Mouse (Mus musculus): Measurements from ENCODE around the gene Bmf. TPM values are rescaled to one million over a fixed set of nuclear protein-coding genes. Genes with fewer than 3 reads are reported as not detected.

Bmf gene
- total and polyA plus RNA-seq, 3 experiments, result 2.9 to 7.0 (median 5.5) TPM

DNA sequence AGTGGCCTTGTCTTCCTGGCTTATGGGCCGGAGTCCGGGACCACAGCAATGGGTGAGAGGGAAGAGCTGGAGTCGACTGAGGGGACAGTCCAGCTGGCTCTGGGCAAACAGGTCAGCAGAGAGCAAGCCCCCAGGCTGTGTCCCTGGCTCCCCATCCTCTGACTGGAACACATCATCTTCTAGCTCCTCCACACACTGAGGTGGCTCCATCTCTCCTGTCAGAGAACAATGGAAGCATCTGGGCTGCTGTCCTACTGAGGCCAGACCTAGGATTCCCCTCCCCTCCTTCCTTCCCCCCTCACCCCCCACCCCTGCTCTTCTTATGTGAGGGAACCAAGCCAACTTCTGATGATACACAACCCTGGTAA lies 2.7 kb downstream of the Bmf start:
- TF ChIP-seq EP300 (IDR thresholded peaks at IDR 0.05; ENCODE audit: insufficient read depth, low read depth, low read length), result no peak
- no peak for TF ChIP-seq CTCF (IDR thresholded peaks at IDR 0.05)
- no peak for TF ChIP-seq POLR2A (IDR thresholded peaks at IDR 0.05; ENCODE audit: insufficient read depth, low read depth, low read length)
- Histone ChIP-seq H3K27me3 (ENCODE audit: control insufficient read depth, insufficient read depth, low read length) (no peaks in the 10 kb centered on the region), H3K4me1 (ENCODE audit: control insufficient read depth, insufficient read depth, low read length) (peaks cover 40% of the 10 kb centered on the region), H3K27ac (peak overlapping the region; percentile 82), H3K79me2 (replicated peaks; ENCODE audit: control insufficient read depth, insufficient read depth, low read length) (no peaks in the 10 kb centered on the region), H3K9ac (ENCODE audit: low read depth, low read length) (0 out of 2 replicates have a peak overlapping the region, but pooled peaks have one; percentile 22), H3K36me3 (ENCODE audit: control insufficient read depth, insufficient read depth, low read length) (peaks cover 9% of the 10 kb centered on the region), H3K4me3 (no peak overlapping the region)
- no peak for DNase-seq
- intact Hi-C loops (cut with DNase I), result loop anchor here (2.0 kb wide), 1 partner anchor 60 kb away; no protein-coding TSS in a partner anchor
- 73% methylated on average over 3 of the region's 3 CpGs for WGBS

DNA sequence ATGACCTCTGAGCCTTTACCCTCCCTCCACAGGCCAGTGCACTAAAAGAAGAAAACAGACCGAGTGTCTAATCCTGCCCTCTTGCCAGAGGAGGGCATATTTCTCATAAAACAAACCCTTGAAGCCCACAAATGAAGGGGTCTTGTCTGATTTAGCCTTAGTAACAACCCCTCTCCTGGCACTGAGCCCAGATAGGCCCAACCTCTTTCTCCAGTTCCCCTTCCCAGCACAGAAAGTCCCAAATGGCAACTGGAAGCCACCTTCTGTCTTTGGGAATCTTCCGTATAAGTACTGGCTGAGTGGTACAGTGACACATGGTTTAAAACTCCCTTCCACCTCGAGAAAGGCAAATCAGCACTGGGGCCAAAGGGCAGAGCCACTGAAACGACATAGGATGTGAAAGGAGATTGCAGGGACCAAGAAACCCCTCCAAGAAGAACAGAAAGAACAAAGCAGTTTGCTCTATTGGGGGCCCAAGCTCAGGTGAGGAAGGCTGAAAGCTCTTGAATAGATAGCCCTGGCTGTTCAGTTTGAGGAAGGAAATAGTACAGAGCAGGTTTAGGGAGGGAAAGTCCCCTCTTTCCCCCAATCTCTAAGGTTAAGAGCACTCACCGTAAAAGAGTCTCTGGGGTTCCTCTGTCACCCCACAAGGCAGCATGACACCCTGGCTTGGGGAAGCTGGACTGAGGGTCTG lies 3.2 kb downstream of the Bmf start:
- whole genome bisulfite sequencing, result 32% methylated on average over 5 of the region's 5 CpGs
- H3K36me3 ChIP-seq (ENCODE audit: control insufficient read depth, insufficient read depth, low read length), result peaks cover 9% of the 10 kb centered on the region
- peak overlapping the region; percentile 23; the same call in 1 of the 2 replicates for H3K4me3 ChIP-seq
- H3K4me1 ChIP-seq (ENCODE audit: control insufficient read depth, insufficient read depth, low read length), result peaks cover 40% of the 10 kb centered on the region
- H3K27ac ChIP-seq, result peak overlapping the region; percentile 82
- H3K9ac ChIP-seq (ENCODE audit: low read depth, low read length), result peak overlapping the region; percentile 58
- DNase-seq, result no peak
- no peaks in the 10 kb centered on the region for H3K27me3 ChIP-seq (ENCODE audit: control insufficient read depth, insufficient read depth, low read length)
- TF ChIP-seq POLR2A (IDR thresholded peaks at IDR 0.05; ENCODE audit: insufficient read depth, low read depth, low read length) (no peak), CTCF (IDR thresholded peaks at IDR 0.05) (no peak), EP300 (IDR thresholded peaks at IDR 0.05; ENCODE audit: insufficient read depth, low read depth, low read length) (no peak)
- intact Hi-C loops (cut with DNase I), result loop anchor here (2.0 kb wide), 1 partner anchor 59 kb away; no protein-coding TSS in a partner anchor
- H3K79me2 ChIP-seq (replicated peaks; ENCODE audit: control insufficient read depth, insufficient read depth, low read length), result no peaks in the 10 kb centered on the region

DNA sequence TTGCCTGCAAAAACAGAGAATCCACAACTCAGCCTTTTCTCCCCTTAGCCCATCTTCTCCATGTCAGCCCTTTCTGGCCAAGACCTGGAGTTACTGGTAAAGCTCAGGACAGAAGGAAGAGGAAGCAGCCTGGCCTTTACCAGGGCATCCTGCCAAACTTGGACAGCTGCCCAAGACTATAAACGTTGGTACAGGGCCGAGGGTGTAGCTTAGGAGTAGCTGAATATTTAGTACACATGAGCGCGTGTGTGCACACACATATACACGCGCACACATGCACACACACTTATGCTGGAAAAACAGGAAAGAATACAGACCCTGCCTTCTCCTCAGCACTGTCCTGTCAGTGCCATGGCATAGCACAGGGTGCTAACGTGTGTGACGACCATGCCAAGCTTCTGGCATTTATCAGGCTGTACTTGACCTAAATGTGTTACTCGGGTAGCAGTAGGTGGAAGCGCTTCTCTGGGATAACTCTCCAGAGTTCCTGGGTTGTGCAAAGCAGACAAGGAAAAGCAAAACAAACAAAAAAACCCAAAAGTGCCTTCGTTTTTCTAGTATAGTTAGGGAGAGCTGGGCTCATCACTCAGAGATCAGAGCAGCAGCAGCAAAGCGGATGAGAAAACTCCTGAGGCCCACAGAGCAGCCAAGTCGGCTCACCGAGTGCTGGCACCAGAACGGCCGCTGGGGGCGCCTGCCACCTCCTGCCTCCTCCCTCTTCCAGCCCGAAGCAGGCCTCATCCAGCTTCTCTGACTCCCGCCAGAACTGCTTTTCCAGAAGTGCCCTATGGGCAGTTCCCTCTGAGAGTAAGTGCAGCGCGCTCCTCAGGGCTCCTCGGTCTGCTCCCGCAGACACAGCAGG lies 4.0 kb downstream of the Bmf start:
- peak; percentile 93 to 96 for DNase-seq
- 18% methylated on average over 23 of the region's 23 CpGs for WGBS

DNA sequence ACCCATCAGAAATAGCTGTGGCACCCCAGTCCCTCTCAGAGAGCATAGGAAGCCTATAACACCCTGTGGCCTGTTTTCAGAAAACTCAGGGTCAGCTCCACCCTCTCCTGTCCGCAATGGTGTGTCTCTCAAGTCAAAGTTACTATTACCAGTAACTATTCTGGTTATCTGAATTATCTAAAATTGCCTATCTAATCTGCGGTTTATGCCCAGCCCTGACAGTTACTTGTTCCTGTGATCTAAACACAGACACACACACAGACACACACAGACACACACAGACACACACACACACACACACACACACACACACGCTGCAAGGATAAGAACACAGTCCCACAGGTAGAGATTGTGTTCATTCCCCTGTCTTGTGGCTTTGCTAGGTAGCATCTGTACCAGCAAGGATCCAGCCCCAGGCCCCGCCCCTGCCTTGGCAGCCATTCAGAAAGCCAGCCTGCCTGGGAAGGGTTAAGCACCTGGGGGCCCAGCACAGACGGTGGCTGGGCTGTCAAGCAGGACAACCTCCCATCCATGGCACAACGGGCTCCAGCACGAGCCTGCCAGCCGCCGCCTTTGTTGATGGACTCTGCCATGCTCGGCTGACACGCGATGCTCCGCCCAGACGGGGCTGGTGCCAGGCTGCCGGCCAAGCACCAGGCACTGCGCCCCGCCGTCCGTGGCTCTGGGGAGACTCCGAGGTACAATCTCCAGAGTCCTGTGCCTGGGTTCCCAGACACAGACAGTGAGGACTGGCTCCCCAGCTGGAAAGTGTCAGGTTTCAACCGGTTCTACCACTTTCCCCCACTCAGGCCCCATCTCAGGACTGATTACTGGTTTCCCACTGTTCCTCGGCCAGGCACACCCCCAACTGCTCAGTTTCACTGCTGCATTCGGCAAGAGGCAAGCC lies 5.3 kb downstream of the Bmf start:
- intact Hi-C loops (cut with DNase I), result no loop called here
- Histone ChIP-seq H3K27ac (peak overlapping the region; percentile 82), H3K4me1 (ENCODE audit: control insufficient read depth, insufficient read depth, low read length) (peaks cover 52% of the 10 kb centered on the region), H3K79me2 (replicated peaks; ENCODE audit: control insufficient read depth, insufficient read depth, low read length) (no peaks in the 10 kb centered on the region), H3K27me3 (ENCODE audit: control insufficient read depth, insufficient read depth, low read length) (no peaks in the 10 kb centered on the region), H3K4me3 (no peak overlapping the region), H3K9ac (ENCODE audit: low read depth, low read length) (peak overlapping the region; percentile 36), H3K36me3 (ENCODE audit: control insufficient read depth, insufficient read depth, low read length) (peaks cover 9% of the 10 kb centered on the region)
- DNase-seq, result peak; percentile 83 to 88
- WGBS, result 23% methylated on average over 23 of the region's 23 CpGs
- TF ChIP-seq CTCF (IDR thresholded peaks at IDR 0.05) (no peak), EP300 (IDR thresholded peaks at IDR 0.05; ENCODE audit: insufficient read depth, low read depth, low read length) (no peak), POLR2A (IDR thresholded peaks at IDR 0.05; ENCODE audit: insufficient read depth, low read depth, low read length) (no peak)

More for the DNA sequence above, 4.0 kb downstream of the Bmf start:
- Histone ChIP-seq H3K36me3 (ENCODE audit: control insufficient read depth, insufficient read depth, low read length) (peaks cover 9% of the 10 kb centered on the region), H3K27me3 (ENCODE audit: control insufficient read depth, insufficient read depth, low read length) (no peaks in the 10 kb centered on the region), H3K9ac (ENCODE audit: low read depth, low read length) (peak overlapping the region; percentile 58), H3K79me2 (replicated peaks; ENCODE audit: control insufficient read depth, insufficient read depth, low read length) (no peaks in the 10 kb centered on the region), H3K4me3 (peak overlapping the region; percentile 23; the same call in 1 of the 2 replicates), H3K27ac (peak overlapping the region; percentile 82), H3K4me1 (ENCODE audit: control insufficient read depth, insufficient read depth, low read length) (peaks cover 45% of the 10 kb centered on the region)
- TF ChIP-seq CTCF (IDR thresholded peaks at IDR 0.05) (peak; percentile 98; the same call in 1 of the 2 replicates), EP300 (IDR thresholded peaks at IDR 0.05; ENCODE audit: insufficient read depth, low read depth, low read length) (no peak), POLR2A (IDR thresholded peaks at IDR 0.05; ENCODE audit: insufficient read depth, low read depth, low read length) (no peak)
- intact Hi-C loops (cut with DNase I), result loop anchor here (2.0 kb wide), 1 partner anchor 59 kb away; no protein-coding TSS in a partner anchor

DNA sequence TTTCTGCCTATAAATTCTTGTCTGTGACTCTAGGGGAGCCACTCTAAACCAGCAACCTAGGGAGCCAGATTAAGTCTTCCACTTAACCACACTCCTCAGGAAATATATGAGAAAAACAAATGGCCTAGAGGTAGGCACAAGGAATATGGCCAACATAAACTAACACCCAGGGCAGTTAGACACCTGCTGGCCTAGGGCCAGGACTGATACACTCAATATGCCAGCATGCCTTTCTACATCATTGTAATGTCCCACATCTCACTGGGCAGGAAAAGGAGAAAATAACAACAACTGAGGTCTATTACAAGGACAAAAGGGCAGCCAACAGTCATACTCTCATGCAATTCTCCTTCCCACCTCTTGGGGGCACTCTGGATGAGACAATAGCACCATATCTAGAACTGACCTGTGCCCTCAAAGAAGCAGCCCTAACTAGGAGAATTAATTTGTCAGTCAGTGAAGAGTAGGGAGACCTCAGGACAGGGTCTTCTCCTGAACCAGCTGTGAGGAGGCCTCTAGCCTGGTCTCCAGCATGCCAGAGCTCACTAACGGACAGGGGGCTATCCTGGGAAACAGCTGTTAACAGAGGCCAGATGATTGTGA lies 6.4 kb downstream of the Bmf start:
- no peak for DNase-seq
- intact Hi-C loops (cut with DNase I), result no loop called here

More for the DNA sequence above, 6.4 kb downstream of the Bmf start:
- Histone ChIP-seq H3K27me3 (ENCODE audit: control insufficient read depth, insufficient read depth, low read length) (no peaks in the 10 kb centered on the region), H3K9ac (ENCODE audit: low read depth, low read length) (no peak overlapping the region), H3K4me1 (ENCODE audit: control insufficient read depth, insufficient read depth, low read length) (peaks cover 48% of the 10 kb centered on the region), H3K4me3 (no peak overlapping the region), H3K27ac (peak overlapping the region; percentile 8; the same call in 1 of the 2 replicates), H3K36me3 (ENCODE audit: control insufficient read depth, insufficient read depth, low read length) (peaks cover 9% of the 10 kb centered on the region), H3K79me2 (replicated peaks; ENCODE audit: control insufficient read depth, insufficient read depth, low read length) (no peaks in the 10 kb centered on the region)
- 89% methylated on average over 1 of the region's 1 CpGs for WGBS
- TF ChIP-seq CTCF (IDR thresholded peaks at IDR 0.05) (peak; percentile 74), POLR2A (IDR thresholded peaks at IDR 0.05; ENCODE audit: insufficient read depth, low read depth, low read length) (no peak)
